Mouse (Mus musculus): ENCODE results near the gene Ptprf. TPM values are rescaled to one million over a fixed set of nuclear protein-coding genes. Genes with fewer than 3 reads are reported as not detected.
A peak's percentile ranks its signal among the peaks of the same experiment; 100 is the strongest.

The Ptprf gene
- polyA plus RNA-seq, 1 experiment from 2014 or later = 65.1 TPM

DNA sequence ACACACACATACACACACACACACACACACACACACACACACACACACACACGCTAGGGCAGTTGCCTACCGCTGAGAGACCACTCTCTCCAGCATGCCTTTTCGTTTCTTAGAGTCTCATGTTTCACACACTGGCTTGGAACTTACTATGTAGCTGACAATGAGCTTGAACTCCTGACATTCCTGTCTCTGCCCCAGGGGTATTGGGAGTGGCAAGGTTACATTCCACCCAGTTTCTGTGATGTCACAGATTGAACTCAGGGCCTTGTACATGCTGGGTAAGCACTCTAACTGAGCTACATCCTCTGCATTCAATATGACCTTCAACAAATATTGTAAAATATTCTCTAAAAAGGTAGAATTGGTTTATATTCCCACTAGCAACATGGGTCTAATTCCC, 92.6 kb downstream of the Ptprf start:
- no peaks in the 10 kb centered on the region for H3K27me3 ChIP-seq (replicated peaks; ENCODE audit: insufficient read depth, low read length)
- no peak for TF ChIP-seq EP300 (IDR thresholded peaks at IDR 0.05)
- no peak for TF ChIP-seq CTCF (IDR thresholded peaks at IDR 0.05)
- no peak overlapping the region for H3K4me3 ChIP-seq (ENCODE audit: low read depth, low read length)
- H3K36me3 ChIP-seq (ENCODE audit: insufficient read depth, low read length) = no peaks in the 10 kb centered on the region
- H3K4me2 ChIP-seq (replicated peaks; ENCODE audit: low read depth, low read length) = no peak overlapping the region
- no peaks in the 10 kb centered on the region for H3K4me1 ChIP-seq (ENCODE audit: insufficient read depth, low read depth, low read length)
- ATAC-seq (no peak), DNase-seq (ENCODE audit: low spot score) (no peak)
- H3K9ac ChIP-seq (replicated peaks; ENCODE audit: low read depth) = no peak overlapping the region
- H3K27ac ChIP-seq (ENCODE audit: low read length) = no peak overlapping the region
- H3K9me3 ChIP-seq (ENCODE audit: low read length) = no peaks in the 10 kb centered on the region
- WGBS = 68% methylated on average over 3 of the region's 3 CpGs

DNA sequence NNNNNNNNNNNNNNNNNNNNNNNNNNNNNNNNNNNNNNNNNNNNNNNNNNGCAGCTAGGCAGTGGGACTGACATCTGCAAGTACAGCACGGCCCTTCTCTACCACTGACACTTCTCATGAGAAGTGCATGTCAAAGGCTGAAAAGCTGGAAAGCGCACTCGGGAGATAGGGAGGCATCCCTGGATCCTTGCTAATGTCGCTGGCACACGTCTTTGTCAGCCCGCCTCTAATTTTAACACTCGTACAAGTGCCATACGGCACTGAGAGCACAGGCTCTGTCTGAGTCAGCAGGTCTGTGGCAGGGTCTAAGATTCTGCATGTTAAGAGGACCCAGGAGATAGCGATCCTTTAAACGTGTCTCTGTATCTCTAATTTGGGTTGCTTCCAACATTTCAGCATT, 95.0 kb downstream of the Ptprf start:
- DNase-seq (ENCODE audit: low spot score) (no peak), ATAC-seq (no peak)
- H3K27me3 ChIP-seq (replicated peaks; ENCODE audit: insufficient read depth, low read length) = no peaks in the 10 kb centered on the region
- H3K4me2 ChIP-seq (replicated peaks; ENCODE audit: low read depth, low read length) = no peak overlapping the region
- H3K27ac ChIP-seq (ENCODE audit: low read length) = no peak overlapping the region
- no peaks in the 10 kb centered on the region for H3K4me1 ChIP-seq (ENCODE audit: insufficient read depth, low read depth, low read length)
- H3K36me3 ChIP-seq (ENCODE audit: insufficient read depth, low read length) = no peaks in the 10 kb centered on the region
- H3K4me3 ChIP-seq (ENCODE audit: low read depth, low read length) = no peak overlapping the region
- no peak for TF ChIP-seq EP300 (IDR thresholded peaks at IDR 0.05)
- no peak for TF ChIP-seq CTCF (IDR thresholded peaks at IDR 0.05)
- H3K9me3 ChIP-seq (ENCODE audit: low read length) = no peaks in the 10 kb centered on the region
- H3K9ac ChIP-seq (replicated peaks; ENCODE audit: low read depth) = no peak overlapping the region
- 68% methylated on average over 10 of the region's 10 CpGs for WGBS

DNA sequence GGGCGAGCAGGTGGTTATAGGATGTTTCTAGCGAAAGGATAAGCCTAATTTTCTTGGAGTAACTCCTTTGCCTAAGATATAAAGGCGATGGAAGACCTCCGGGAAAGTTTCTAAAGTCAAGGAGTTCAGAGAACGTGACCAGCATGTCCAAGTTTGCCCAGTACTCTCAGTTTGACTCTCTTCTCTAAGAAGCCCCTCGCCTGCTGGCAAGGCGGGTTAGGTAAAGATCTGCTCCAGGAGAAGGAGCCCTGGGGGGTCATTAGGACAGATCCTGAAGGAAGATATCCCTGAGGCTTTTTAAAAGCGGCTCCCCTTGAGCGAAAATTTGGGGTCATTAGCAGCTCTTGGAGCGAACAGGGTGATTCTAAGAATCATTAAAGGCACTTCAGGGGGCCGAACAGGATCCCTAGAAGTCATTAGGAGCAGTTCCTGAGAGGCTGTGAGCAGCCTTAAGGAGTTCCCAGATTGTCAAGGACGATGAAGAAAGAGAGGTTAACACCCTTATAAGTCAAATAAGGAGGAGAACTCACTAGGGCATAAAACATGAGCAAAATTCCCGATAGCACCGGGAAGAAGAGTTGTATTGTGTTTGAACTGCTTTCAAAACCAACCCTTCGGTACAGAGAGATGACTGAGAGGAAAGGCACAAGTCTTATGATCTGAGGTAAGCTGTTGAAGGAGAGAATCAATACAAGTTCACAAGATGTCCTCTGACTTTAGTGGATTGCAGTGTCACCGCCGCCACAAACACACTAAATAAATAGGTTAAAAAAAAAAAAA, 110.7 kb downstream of the Ptprf start:
- Histone ChIP-seq H3K27ac (ENCODE audit: low read length) (peak overlapping the region; percentile 95), H3K4me2 (replicated peaks; ENCODE audit: low read depth, low read length) (peak overlapping the region; percentile 54), H3K9ac (replicated peaks; ENCODE audit: low read depth) (peak overlapping the region; percentile 46), H3K36me3 (ENCODE audit: insufficient read depth, low read length) (peaks cover 7% of the 10 kb centered on the region; the same call in 1 of the 2 replicates), H3K27me3 (replicated peaks; ENCODE audit: insufficient read depth, low read length) (no peaks in the 10 kb centered on the region), H3K9me3 (ENCODE audit: low read length) (no peaks in the 10 kb centered on the region), H3K4me1 (ENCODE audit: insufficient read depth, low read depth, low read length) (no peaks in the 10 kb centered on the region), H3K4me3 (ENCODE audit: low read depth, low read length) (peak overlapping the region; percentile 78)
- no peak for TF ChIP-seq EP300 (IDR thresholded peaks at IDR 0.05)
- TF ChIP-seq CTCF (IDR thresholded peaks at IDR 0.05) = no peak
- DNase-seq (ENCODE audit: low spot score) = peak; percentile 46
- ATAC-seq = no peak
- WGBS = 9% methylated on average over 17 of the region's 17 CpGs

DNA sequence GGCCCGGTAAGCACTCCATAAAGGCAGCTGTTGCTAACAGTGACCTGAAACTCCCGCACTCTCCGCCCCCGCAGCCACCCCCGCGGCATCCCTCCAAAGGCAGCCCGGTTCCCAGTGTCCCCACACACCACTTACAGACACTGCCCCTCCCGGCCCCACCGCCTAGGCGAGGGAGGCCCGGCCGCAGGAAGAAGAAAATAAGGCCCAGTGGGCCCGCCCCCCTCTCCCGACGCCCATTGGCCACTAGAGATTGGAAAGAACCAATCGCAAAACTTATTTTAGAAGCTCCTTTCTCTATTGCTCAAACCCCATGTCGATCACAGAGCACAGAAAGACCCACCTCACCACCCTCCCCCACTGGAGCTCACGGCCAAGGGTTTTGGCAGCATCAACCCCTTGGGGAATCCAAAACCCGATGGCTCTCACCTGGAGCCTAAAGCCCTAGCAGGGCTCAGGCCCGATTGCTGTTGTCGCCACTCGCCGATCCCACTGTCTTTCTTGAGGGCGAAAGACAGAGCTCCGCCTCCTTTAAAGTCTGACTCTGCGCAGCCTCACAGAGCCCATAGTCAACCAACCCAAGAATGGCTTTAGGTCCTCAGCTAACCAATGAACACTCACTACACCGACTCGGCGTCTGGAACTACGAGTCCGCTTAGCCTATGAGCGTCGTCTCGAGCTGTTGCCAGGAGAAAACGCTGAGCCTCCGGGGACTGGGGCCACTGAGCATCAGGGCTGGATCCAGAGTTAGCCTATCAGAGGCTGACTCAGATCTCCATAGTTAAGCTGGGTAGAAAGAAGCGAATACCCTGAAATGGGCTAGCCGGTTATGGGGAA, 111.5 kb downstream of the Ptprf start, which contains the start of gene Kdm4a:
Gene Kdm4a (minus strand): TSS at position 577 of the 834 bp plus-strand sequence.
- Histone ChIP-seq H3K9ac (replicated peaks; ENCODE audit: low read depth) (peak within 1 kb of the TSS; percentile 83), H3K4me3 (ENCODE audit: low read depth, low read length) (peak within 1 kb of the TSS; percentile 78), H3K27me3 (replicated peaks; ENCODE audit: insufficient read depth, low read length) (no peaks in the 10 kb centered on the region), H3K4me2 (replicated peaks; ENCODE audit: low read depth, low read length) (peak within 1 kb of the TSS; percentile 54), H3K36me3 (ENCODE audit: insufficient read depth, low read length) (peaks cover 15% of the 10 kb centered on the region), H3K27ac (ENCODE audit: low read length) (peak within 1 kb of the TSS; percentile 95), H3K9me3 (ENCODE audit: low read length) (no peaks in the 10 kb centered on the region), H3K4me1 (ENCODE audit: insufficient read depth, low read depth, low read length) (no peaks in the 10 kb centered on the region)
- WGBS = under 1% methylated on average over 38 of the region's 38 CpGs
- peak; percentile 99 for ATAC-seq
- DNase-seq (ENCODE audit: low spot score) = peak; percentile 99
- TF ChIP-seq CTCF (IDR thresholded peaks at IDR 0.05) (no peak; the same call in 1 of the 2 replicates), EP300 (IDR thresholded peaks at IDR 0.05) (peak; percentile 70)

DNA sequence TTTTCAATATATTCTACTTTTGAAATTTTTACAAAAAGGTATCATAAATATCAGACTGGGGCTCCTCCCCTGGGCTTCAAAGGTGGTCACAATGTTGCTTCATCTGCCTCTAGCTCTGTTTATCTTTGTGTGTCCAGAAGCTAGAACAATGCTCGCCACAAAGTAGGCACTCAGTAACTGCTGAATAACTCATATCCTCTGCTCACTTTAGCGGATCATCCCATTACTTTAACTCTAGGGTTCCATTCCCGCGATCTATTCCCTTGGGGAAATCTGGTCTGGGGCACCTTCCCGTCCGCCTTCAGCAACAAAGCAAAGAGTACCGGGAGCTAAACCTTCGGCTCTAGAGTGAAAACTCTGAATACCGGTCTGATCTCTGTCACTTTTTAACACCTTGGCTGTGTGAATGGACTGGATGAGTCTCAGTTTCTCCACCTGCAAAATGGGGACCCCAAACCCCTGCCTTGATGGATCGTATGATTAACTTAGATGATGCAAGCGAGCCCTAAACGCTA, 112.2 kb downstream of the Ptprf start:
- ATAC-seq (no peak), DNase-seq (ENCODE audit: low spot score) (no peak)
- Histone ChIP-seq H3K9ac (replicated peaks; ENCODE audit: low read depth) (peak overlapping the region; percentile 83), H3K4me3 (ENCODE audit: low read depth, low read length) (peak overlapping the region; percentile 78), H3K27me3 (replicated peaks; ENCODE audit: insufficient read depth, low read length) (no peaks in the 10 kb centered on the region), H3K4me1 (ENCODE audit: insufficient read depth, low read depth, low read length) (no peaks in the 10 kb centered on the region), H3K4me2 (replicated peaks; ENCODE audit: low read depth, low read length) (peak overlapping the region; percentile 54), H3K27ac (ENCODE audit: low read length) (peak overlapping the region; percentile 95), H3K9me3 (ENCODE audit: low read length) (no peaks in the 10 kb centered on the region), H3K36me3 (ENCODE audit: insufficient read depth, low read length) (peaks cover 21% of the 10 kb centered on the region)
- TF ChIP-seq CTCF (IDR thresholded peaks at IDR 0.05) = no peak
- TF ChIP-seq EP300 (IDR thresholded peaks at IDR 0.05) = no peak
- 2% methylated on average over 12 of the region's 12 CpGs for WGBS

DNA sequence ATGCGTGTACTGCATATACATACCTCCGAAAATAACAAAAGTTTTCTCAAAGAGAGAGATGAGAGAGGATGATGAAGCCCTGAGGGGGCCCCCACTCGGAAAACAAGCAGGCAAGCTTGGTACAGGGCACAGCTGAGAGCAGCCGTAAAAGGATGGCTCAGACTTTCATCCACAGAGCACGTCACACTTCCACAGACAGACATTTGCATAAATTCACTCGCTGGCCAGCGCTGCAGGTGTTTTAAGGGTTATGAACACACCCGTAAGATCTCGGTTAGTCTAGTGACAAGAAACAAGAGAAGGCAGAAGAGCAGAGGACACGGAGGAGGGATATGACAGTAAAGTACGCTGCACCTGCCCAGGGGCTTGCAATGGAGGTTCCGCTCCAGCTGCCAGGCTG, 118.7 kb downstream of the Ptprf start:
- ATAC-seq (no peak), DNase-seq (ENCODE audit: low spot score) (no peak)
- Histone ChIP-seq H3K9me3 (ENCODE audit: low read length) (no peaks in the 10 kb centered on the region), H3K4me1 (ENCODE audit: insufficient read depth, low read depth, low read length) (no peaks in the 10 kb centered on the region), H3K9ac (replicated peaks; ENCODE audit: low read depth) (no peak overlapping the region), H3K4me3 (ENCODE audit: low read depth, low read length) (no peak overlapping the region), H3K4me2 (replicated peaks; ENCODE audit: low read depth, low read length) (no peak overlapping the region), H3K27me3 (replicated peaks; ENCODE audit: insufficient read depth, low read length) (no peaks in the 10 kb centered on the region), H3K36me3 (ENCODE audit: insufficient read depth, low read length) (peaks cover 69% of the 10 kb centered on the region), H3K27ac (ENCODE audit: low read length) (no peak overlapping the region)
- 94% methylated on average over 12 of the region's 12 CpGs for WGBS
- TF ChIP-seq CTCF (IDR thresholded peaks at IDR 0.05) (no peak), EP300 (IDR thresholded peaks at IDR 0.05) (no peak)

Data from lung, postnatal 0 days (tissue).